Mouse (Mus musculus): ENCODE measurements around the gene Immp2l. TPM values are rescaled to one million over a fixed set of nuclear protein-coding genes. Genes with fewer than 3 reads are reported as not detected.

The Immp2l gene
- total and polyA plus RNA-seq, 2 experiments from 2014 or later = 9.4 to 16.6 TPM

DNA sequence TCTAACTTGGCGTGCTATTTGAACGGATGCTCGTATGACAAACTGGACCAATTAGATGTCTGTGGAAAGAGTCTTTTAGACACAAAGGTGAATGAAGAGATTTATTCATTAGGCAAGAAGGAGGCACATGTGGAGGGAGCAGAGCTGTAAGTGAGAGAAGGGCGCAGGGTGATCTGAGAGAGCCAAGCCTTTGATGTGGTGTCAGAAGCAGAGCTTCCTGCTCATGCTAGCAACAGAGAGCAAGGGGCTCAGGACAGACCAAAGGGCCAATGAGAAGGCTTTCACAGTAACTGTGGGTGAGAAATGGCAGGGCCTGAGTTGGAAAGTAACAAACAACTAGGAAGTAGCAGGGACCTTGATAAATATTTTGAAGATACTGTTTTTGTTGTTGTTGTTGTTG, 143.9 kb downstream of the Immp2l start:
- Histone ChIP-seq H3K4me1 (ENCODE audit: insufficient read depth, low read length) (no peaks in the 10 kb centered on the region), H3K4me3 (ENCODE audit: low read depth, low read length) (no peak overlapping the region), H3K27ac (ENCODE audit: low read depth, low read length) (no peak overlapping the region), H3K9me3 (ENCODE audit: low read length) (no peaks in the 10 kb centered on the region), H3K36me3 (ENCODE audit: insufficient read depth, low read length) (no peaks in the 10 kb centered on the region), H3K27me3 (ENCODE audit: insufficient read depth, low read length) (no peaks in the 10 kb centered on the region), H3K4me2 (ENCODE audit: low read depth, low read length, poor library complexity, severe bottlenecking) (no peak overlapping the region), H3K9ac (replicated peaks; ENCODE audit: low read length, poor library complexity, severe bottlenecking) (no peak overlapping the region)
- no peak for TF ChIP-seq CTCF (IDR thresholded peaks at IDR 0.05)
- WGBS = 76% methylated on average over 4 of the region's 4 CpGs
- DNase-seq (ENCODE audit: low spot score) (no peak), ATAC-seq (ENCODE audit: low FRiP score) (no peak)

DNA sequence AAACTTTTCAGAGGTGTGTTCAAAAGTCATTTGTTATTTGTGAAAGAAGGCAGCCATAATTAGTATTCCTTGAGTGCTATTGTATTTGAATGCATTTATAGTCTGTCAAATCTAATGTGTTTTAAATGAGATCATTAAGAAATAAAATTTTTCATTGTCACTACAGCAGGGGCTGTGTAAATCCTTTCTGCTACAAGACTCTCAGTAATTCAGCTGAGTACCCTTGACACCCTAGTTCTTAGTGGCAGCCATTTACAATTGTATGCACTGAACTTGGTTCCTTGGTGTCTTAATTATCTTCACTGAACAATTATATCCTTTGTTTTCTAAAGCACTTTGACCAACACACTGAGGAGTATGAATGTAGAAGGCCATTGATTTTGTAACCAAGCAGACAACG, 146.2 kb downstream of the Immp2l start:
- TF ChIP-seq CTCF (IDR thresholded peaks at IDR 0.05) = no peak
- Histone ChIP-seq H3K9me3 (ENCODE audit: low read length) (no peaks in the 10 kb centered on the region), H3K4me3 (ENCODE audit: low read depth, low read length) (no peak overlapping the region), H3K27ac (ENCODE audit: low read depth, low read length) (no peak overlapping the region), H3K4me1 (ENCODE audit: insufficient read depth, low read length) (no peaks in the 10 kb centered on the region), H3K4me2 (ENCODE audit: low read depth, low read length, poor library complexity, severe bottlenecking) (no peak overlapping the region), H3K9ac (replicated peaks; ENCODE audit: low read length, poor library complexity, severe bottlenecking) (no peak overlapping the region), H3K27me3 (ENCODE audit: insufficient read depth, low read length) (no peaks in the 10 kb centered on the region), H3K36me3 (ENCODE audit: insufficient read depth, low read length) (no peaks in the 10 kb centered on the region)
- no peak for ATAC-seq (ENCODE audit: low FRiP score)
- DNase-seq (ENCODE audit: low spot score) = no peak
- 41% methylated on average over 1 of the region's 1 CpGs for WGBS

DNA sequence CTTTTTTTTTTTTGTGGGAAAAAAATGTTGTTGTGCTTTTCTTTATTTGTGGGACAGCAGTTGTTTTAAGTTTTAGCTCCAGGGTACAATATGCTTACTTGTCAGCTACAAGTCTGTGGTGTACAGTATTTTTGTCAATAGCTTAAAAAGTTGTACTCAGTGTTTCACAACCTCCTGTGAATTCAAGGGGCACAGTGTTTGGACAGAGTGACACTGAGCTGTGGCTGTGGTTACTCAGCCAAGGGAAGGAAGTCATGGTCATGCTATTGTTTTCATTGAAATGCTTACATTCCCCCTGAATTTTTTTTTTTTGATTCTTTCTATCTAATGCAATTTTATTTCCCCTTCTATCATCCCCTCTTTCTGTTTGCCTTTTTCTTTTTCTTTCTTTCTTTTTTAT, 159.0 kb downstream of the Immp2l start:
- no peak for DNase-seq (ENCODE audit: low spot score)
- no peak for ATAC-seq (ENCODE audit: low FRiP score)
- no peak for TF ChIP-seq CTCF (IDR thresholded peaks at IDR 0.05)

DNA sequence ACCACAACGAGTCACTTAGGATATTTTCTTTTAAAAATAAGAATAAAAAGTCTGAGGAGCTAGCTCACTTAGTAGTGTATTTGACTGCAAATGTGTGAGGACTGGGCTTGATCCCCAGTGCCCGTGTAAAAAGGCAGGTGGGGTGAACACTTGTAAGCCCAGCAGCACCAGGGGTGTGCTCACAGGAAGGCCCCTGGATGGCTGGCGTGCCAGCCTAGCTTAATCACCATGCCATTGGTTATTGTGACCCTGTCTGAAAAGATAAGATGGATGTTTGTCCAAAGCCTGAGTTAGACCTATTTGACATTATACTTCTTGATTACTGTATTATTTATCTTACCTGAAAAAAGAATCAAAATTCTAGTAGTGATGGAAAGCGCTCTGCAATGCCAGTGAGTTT, 161.2 kb downstream of the Immp2l start:
- no peak overlapping the region for H3K4me3 ChIP-seq (ENCODE audit: low read depth, low read length)
- no peaks in the 10 kb centered on the region for H3K27me3 ChIP-seq (ENCODE audit: insufficient read depth, low read length)
- no peak overlapping the region for H3K27ac ChIP-seq (ENCODE audit: low read depth, low read length)
- ATAC-seq (ENCODE audit: low FRiP score) (no peak), DNase-seq (ENCODE audit: low spot score) (no peak)
- no peaks in the 10 kb centered on the region for H3K36me3 ChIP-seq (ENCODE audit: insufficient read depth, low read length)
- H3K4me2 ChIP-seq (ENCODE audit: low read depth, low read length, poor library complexity, severe bottlenecking) = no peak overlapping the region
- H3K9me3 ChIP-seq (ENCODE audit: low read length) = no peaks in the 10 kb centered on the region
- no peak for TF ChIP-seq CTCF (IDR thresholded peaks at IDR 0.05)
- no peaks in the 10 kb centered on the region for H3K4me1 ChIP-seq (ENCODE audit: insufficient read depth, low read length)
- 77% methylated on average over 4 of the region's 4 CpGs for WGBS
- no peak overlapping the region for H3K9ac ChIP-seq (replicated peaks; ENCODE audit: low read length, poor library complexity, severe bottlenecking)

More for the DNA sequence above, 159.0 kb downstream of the Immp2l start:
- Histone ChIP-seq H3K4me3 (ENCODE audit: low read depth, low read length) (no peak overlapping the region), H3K27me3 (ENCODE audit: insufficient read depth, low read length) (no peaks in the 10 kb centered on the region), H3K36me3 (ENCODE audit: insufficient read depth, low read length) (no peaks in the 10 kb centered on the region), H3K4me1 (ENCODE audit: insufficient read depth, low read length) (no peaks in the 10 kb centered on the region), H3K9me3 (ENCODE audit: low read length) (no peaks in the 10 kb centered on the region), H3K27ac (ENCODE audit: low read depth, low read length) (no peak overlapping the region), H3K4me2 (ENCODE audit: low read depth, low read length, poor library complexity, severe bottlenecking) (no peak overlapping the region), H3K9ac (replicated peaks; ENCODE audit: low read length, poor library complexity, severe bottlenecking) (no peak overlapping the region)

- ATAC-seq (ENCODE audit: low FRiP score) (no peak), DNase-seq (ENCODE audit: low spot score) (no peak)
- Histone ChIP-seq H3K27me3 (ENCODE audit: insufficient read depth, low read length) (no peaks in the 10 kb centered on the region), H3K9me3 (ENCODE audit: low read length) (no peaks in the 10 kb centered on the region), H3K4me3 (ENCODE audit: low read depth, low read length) (no peak overlapping the region), H3K27ac (ENCODE audit: low read depth, low read length) (no peak overlapping the region), H3K4me2 (ENCODE audit: low read depth, low read length, poor library complexity, severe bottlenecking) (no peak overlapping the region), H3K36me3 (ENCODE audit: insufficient read depth, low read length) (no peaks in the 10 kb centered on the region), H3K4me1 (ENCODE audit: insufficient read depth, low read length) (no peaks in the 10 kb centered on the region), H3K9ac (replicated peaks; ENCODE audit: low read length, poor library complexity, severe bottlenecking) (no peak overlapping the region)
- 95% methylated on average over 6 of the region's 6 CpGs for WGBS
- no peak for TF ChIP-seq CTCF (IDR thresholded peaks at IDR 0.05)
These were observed 161.6 kb downstream of the Immp2l start for GRCm38 (mm10) chr12:41185509-41185908.

DNA sequence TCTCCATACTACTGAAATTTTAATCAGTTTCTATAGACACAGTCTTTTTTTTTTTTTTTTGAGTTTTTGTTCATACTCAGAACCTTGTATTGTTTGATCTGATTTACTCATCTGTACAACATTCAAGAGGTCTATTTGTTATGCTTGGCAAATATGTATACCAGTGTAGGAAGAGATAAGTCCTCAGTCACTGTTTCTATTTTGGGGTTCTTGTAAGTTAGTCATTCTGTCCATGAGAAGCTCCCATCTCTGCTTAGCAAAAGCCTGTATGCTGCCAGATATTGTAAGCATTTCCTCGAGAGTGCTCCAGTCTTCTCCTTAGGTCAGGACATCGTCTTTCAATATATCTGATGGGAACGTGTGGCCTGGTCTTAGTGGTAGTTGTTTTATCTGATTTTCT, 168.9 kb downstream of the Immp2l start:
- no peak overlapping the region for H3K4me2 ChIP-seq (ENCODE audit: low read depth, low read length, poor library complexity, severe bottlenecking)
- H3K4me1 ChIP-seq (ENCODE audit: insufficient read depth, low read length) = no peaks in the 10 kb centered on the region
- no peak overlapping the region for H3K4me3 ChIP-seq (ENCODE audit: low read depth, low read length)
- 81% methylated on average over 3 of the region's 3 CpGs for WGBS
- H3K27me3 ChIP-seq (ENCODE audit: insufficient read depth, low read length) = no peaks in the 10 kb centered on the region
- ATAC-seq (ENCODE audit: low FRiP score) (no peak), DNase-seq (ENCODE audit: low spot score) (no peak)
- H3K27ac ChIP-seq (ENCODE audit: low read depth, low read length) = no peak overlapping the region
- H3K36me3 ChIP-seq (ENCODE audit: insufficient read depth, low read length) = no peaks in the 10 kb centered on the region
- no peaks in the 10 kb centered on the region for H3K9me3 ChIP-seq (ENCODE audit: low read length)
- no peak for TF ChIP-seq CTCF (IDR thresholded peaks at IDR 0.05)
- no peak overlapping the region for H3K9ac ChIP-seq (replicated peaks; ENCODE audit: low read length, poor library complexity, severe bottlenecking)

Data from midbrain, postnatal 0 days (tissue).